Mouse (Mus musculus) kidney, postnatal 0 days (tissue): ENCODE measurements around the gene Pigk. TPM values are rescaled to one million over a fixed set of nuclear protein-coding genes. Genes with fewer than 3 reads are reported as not detected.

Experiments
- ATAC-seq: fragments of 200-750 bp; cut with Nextera tagmentation; replicated peaks from 2 replicates; pipeline ENCODE4 v1.8.0; 2017; ENCODE audit warnings: low read depth, moderate number of reproducible peaks, moderate TSS enrichment, moderate library complexity; ENCODE audit not compliant: low FRiP score
- DNase-seq: peaks from one replicate; pipeline ENCODE4 v3.0.0-alpha.2; 2016; ENCODE audit warnings: low spot score
- H3K27ac ChIP-seq: fragments of 300-500 bp; sonication (generic); 2 replicates; pipeline ENCODE4 v1.5.1; 2014; ENCODE audit warnings: mild to moderate bottlenecking
- H3K27me3 ChIP-seq: fragments of 300-500 bp; sonication (generic); 2 replicates; pipeline ENCODE4 v1.6.1; 2014; ENCODE audit warnings: low read length, mixed read lengths; ENCODE audit not compliant: insufficient read depth
- H3K36me3 ChIP-seq: fragments of 300-500 bp; sonication (generic); 2 replicates; pipeline ENCODE4 v1.6.1; 2014; ENCODE audit warnings: low read length, mixed read lengths; ENCODE audit not compliant: insufficient read depth
- H3K4me1 ChIP-seq: fragments of 300-500 bp; sonication (generic); replicated peaks from 2 replicates; pipeline ENCODE4 v1.6.1; 2014; ENCODE audit warnings: antibody characterized with exemption, low read length, mixed read lengths; ENCODE audit not compliant: insufficient read depth
- H3K4me2 ChIP-seq: fragments of 300-500 bp; sonication (generic); 2 replicates; pipeline ENCODE4 v1.6.1; 2014; ENCODE audit warnings: mild to moderate bottlenecking, low read length, moderate library complexity, mixed read lengths
- H3K4me3 ChIP-seq: fragments of 300-500 bp; sonication (generic); replicated peaks from 2 replicates; pipeline ENCODE4 v1.5.1; 2014; ENCODE audit warnings: low read depth, low read length
- H3K9ac ChIP-seq: fragments of 300-500 bp; sonication (generic); 2 replicates; pipeline ENCODE4 v1.6.1; 2014; ENCODE audit warnings: low read depth, low read length
- H3K9me3 ChIP-seq: fragments of 300-500 bp; sonication (generic); replicated peaks from 2 replicates; pipeline ENCODE4 v1.6.1; 2016; ENCODE audit warnings: low read length, inconsistent platforms, mixed read lengths
- CTCF ChIP-seq: IDR thresholded peaks from 2 replicates; pipeline ENCODE4 v1.5.1; 2016; ENCODE audit warnings: antibody characterized with exemption, low read depth, mild to moderate bottlenecking, moderate library complexity
- WGBS: fragments of 180-500 bp; shearing (Covaris S2); extraction: QIAGEN DNeasy Blood & Tissue Kit; methylation state at CpG from one replicate; pipeline ENCODE4 v1.1.7; 2014; 5-methylcytosine and 5-hydroxymethylcytosine counted together
- polyA plus RNA-seq: library from polyadenylated mRNA; unstranded; fragments of >200 nt; fragmentation: Nextera tagmentation; extraction: Ambion mirVana; gene quantifications from 2 replicates; pipeline ENCODE4 v1.2.1, GENCODE M21; 2015

Pigk gene
- polyA plus RNA-seq, 1 experiment from 2014 or later, result 48.5 TPM

- 90% methylated on average over 6 of the region's 6 CpGs for WGBS
- no peaks in the 10 kb centered on the region for H3K27me3 ChIP-seq
- no peak overlapping the region for H3K4me3 ChIP-seq
- H3K9me3 ChIP-seq, result no peaks in the 10 kb centered on the region
- H3K4me2 ChIP-seq, result no peak overlapping the region
- no peak overlapping the region for H3K27ac ChIP-seq
- H3K36me3 ChIP-seq, result no peaks in the 10 kb centered on the region
- H3K4me1 ChIP-seq, result no peaks in the 10 kb centered on the region
- no peak for DNase-seq
- no peak overlapping the region for H3K9ac ChIP-seq
- ATAC-seq, result no peak
- TF ChIP-seq CTCF, result peak; percentile 8; the same call in 1 of the 2 replicates
Measured at GRCm38 (mm10) chr3:152875723-152876290, 161.9 kb downstream of the Pigk start.

DNA sequence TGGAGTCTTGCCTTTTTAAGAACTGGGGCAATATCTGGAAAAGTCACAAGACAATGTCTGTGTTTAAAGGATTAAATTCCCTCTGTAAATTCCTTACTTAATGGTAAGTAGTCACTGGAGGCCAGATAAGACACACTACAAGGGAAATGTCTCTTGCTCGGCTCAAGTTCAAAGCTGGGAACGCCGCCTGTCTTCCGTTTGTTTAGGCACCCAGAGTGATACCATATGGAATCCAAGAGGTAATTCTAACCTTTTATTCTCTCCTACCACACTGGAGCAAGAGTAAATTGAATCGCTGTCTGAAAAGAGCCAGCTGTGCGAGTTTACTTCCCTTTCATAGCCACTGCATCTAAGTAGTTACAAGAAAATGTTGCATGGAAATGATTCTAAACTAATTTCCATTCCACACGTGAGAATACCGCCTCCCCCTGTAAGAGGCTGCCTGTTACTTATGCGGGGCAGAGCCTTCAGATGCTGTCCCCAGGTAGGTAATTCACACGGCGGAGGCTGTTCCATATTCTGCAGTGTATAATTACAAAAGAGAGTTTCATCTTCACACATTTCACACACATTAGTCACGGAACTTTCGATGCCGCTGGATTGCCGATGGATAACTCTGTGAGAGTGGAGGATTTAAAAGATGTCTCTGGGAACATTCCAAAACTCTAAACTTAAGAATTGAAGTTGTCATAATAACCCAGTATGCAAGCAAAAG, 166.4 kb downstream of the Pigk start:
- Histone ChIP-seq H3K9ac (no peak overlapping the region), H3K27ac (no peak overlapping the region), H3K9me3 (no peaks in the 10 kb centered on the region), H3K36me3 (no peaks in the 10 kb centered on the region), H3K4me2 (peak overlapping the region; percentile 30), H3K4me1 (0 out of 2 replicates have a peak, but pooled peaks cover 3% of the 10 kb centered on the region), H3K27me3 (no peaks in the 10 kb centered on the region), H3K4me3 (no peak overlapping the region)
- 22% methylated on average over 15 of the region's 15 CpGs for WGBS
- DNase-seq, result peak; percentile 78
- no peak; the same call in 1 of the 2 replicates for ATAC-seq
- no peak for TF ChIP-seq CTCF

GRCm38 (mm10) chr3:152881706-152882105, 167.8 kb downstream of the Pigk start:
- ATAC-seq (no peak), DNase-seq (no peak)
- Histone ChIP-seq H3K4me3 (no peak overlapping the region), H3K9ac (no peak overlapping the region), H3K27ac (no peak overlapping the region), H3K27me3 (no peaks in the 10 kb centered on the region), H3K4me2 (no peak overlapping the region), H3K36me3 (no peaks in the 10 kb centered on the region), H3K4me1 (0 out of 2 replicates have a peak, but pooled peaks cover 3% of the 10 kb centered on the region), H3K9me3 (no peaks in the 10 kb centered on the region)
- no peak for TF ChIP-seq CTCF
- 67% methylated on average over 4 of the region's 4 CpGs for WGBS

- H3K36me3 ChIP-seq, result no peaks in the 10 kb centered on the region
- DNase-seq (no peak), ATAC-seq (no peak)
- WGBS, result 77% methylated on average over 3 of the region's 3 CpGs
- 0 out of 2 replicates have a peak, but pooled peaks cover 3% of the 10 kb centered on the region for H3K4me1 ChIP-seq
- no peak overlapping the region for H3K9ac ChIP-seq
- no peak overlapping the region for H3K27ac ChIP-seq
- no peak overlapping the region for H3K4me3 ChIP-seq
- H3K4me2 ChIP-seq, result no peak overlapping the region
- H3K9me3 ChIP-seq, result no peaks in the 10 kb centered on the region
- no peaks in the 10 kb centered on the region for H3K27me3 ChIP-seq
- no peak for TF ChIP-seq CTCF
Measured at GRCm38 (mm10) chr3:152883556-152883955, 169.7 kb downstream of the Pigk start.

- Histone ChIP-seq H3K9ac (no peak overlapping the region), H3K9me3 (no peaks in the 10 kb centered on the region), H3K36me3 (no peaks in the 10 kb centered on the region), H3K27ac (no peak overlapping the region), H3K4me3 (no peak overlapping the region), H3K4me1 (no peaks in the 10 kb centered on the region), H3K4me2 (no peak overlapping the region), H3K27me3 (no peaks in the 10 kb centered on the region)
- ATAC-seq (no peak), DNase-seq (no peak)
- TF ChIP-seq CTCF, result no peak
Measured at GRCm38 (mm10) chr3:152886749-152887148, 172.8 kb downstream of the Pigk start.

DNA sequence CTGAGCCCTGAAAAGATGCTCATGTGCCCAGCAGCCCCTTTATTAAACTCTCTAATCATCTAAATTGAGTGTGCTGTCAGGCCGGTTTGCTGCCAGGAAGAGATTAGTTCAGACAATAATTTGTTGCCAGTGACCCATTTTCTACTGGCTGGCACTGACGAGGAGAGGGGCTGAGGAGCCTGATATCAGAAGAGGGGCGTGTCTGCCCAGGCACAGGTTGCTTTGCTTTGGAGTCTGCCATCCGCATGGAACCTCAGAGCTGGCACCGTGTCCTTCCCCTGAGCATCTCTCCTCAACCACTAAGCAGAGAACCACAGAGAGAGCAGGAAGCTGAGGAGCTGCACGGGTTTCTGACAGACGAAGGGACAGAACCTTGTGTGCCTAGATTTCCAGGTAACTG, 174.2 kb downstream of the Pigk start:
- H3K9me3 ChIP-seq, result no peaks in the 10 kb centered on the region
- H3K4me1 ChIP-seq, result no peaks in the 10 kb centered on the region
- ATAC-seq (no peak), DNase-seq (no peak)
- no peak overlapping the region for H3K27ac ChIP-seq
- no peaks in the 10 kb centered on the region for H3K36me3 ChIP-seq
- H3K4me2 ChIP-seq, result no peak overlapping the region
- H3K9ac ChIP-seq, result no peak overlapping the region
- H3K4me3 ChIP-seq, result no peak overlapping the region
- H3K27me3 ChIP-seq, result no peaks in the 10 kb centered on the region
- TF ChIP-seq CTCF, result no peak
- 73% methylated on average over 7 of the region's 7 CpGs for WGBS

DNA sequence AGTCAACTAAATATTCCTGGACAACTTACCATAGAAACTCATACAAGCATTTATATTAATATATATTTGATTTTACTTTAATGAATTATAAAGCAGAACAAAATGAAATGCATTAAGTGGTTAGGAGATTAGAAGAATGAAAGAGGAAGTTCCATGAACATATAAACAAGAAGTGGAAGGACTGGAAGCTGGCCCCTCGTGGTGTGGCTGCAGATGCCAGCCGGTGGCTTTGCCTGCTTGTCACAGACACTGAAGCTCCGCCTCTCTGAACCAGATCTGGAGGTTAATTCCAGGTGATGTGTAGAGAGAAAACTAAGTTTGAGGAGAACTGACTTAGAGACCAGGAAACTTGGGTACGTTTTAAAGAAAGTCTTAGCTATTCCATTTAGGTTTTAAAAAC, 181.0 kb downstream of the Pigk start:
- Histone ChIP-seq H3K4me2 (no peak overlapping the region), H3K9me3 (no peaks in the 10 kb centered on the region), H3K4me1 (no peaks in the 10 kb centered on the region), H3K4me3 (no peak overlapping the region), H3K36me3 (no peaks in the 10 kb centered on the region), H3K9ac (no peak overlapping the region), H3K27ac (no peak overlapping the region), H3K27me3 (no peaks in the 10 kb centered on the region)
- TF ChIP-seq CTCF, result no peak
- 55% methylated on average over 4 of the region's 4 CpGs for WGBS
- DNase-seq (no peak), ATAC-seq (no peak)
